Mouse (Mus musculus) CH12.LX (cell line): Measurements from ENCODE around the gene Nudt5. TPM values are rescaled to one million over a fixed set of nuclear protein-coding genes. Genes with fewer than 3 reads are reported as not detected.
A peak's percentile ranks its signal among the peaks of the same experiment; 100 is the strongest.

ENCODE experiments used
- DNase-seq: peaks from one replicate; pipeline ENCODE4 v3.0.0-alpha.2; 2013; ENCODE audit errors: extremely low read depth
- H3K27ac ChIP-seq: 2 replicates; pipeline ENCODE4 v1.5.1; 2012; ENCODE audit warnings: low read depth, mild to moderate bottlenecking, control low read depth, moderate library complexity; ENCODE audit not compliant: insufficient read depth
- H3K27me3 ChIP-seq: replicated peaks from 2 replicates; pipeline ENCODE3; 2012; ENCODE audit warnings: inconsistent platforms
- H3K36me3 ChIP-seq, 2 experiments: replicated peaks in 1 of 2; 2 replicates each; pipeline versions ENCODE3 to v1.6.1; 2012; ENCODE audit warnings: inconsistent platforms in 1 of 2, low read length in 1 of 2, mild to moderate bottlenecking in 1 of 2, mixed read lengths in 1 of 2, moderate library complexity in 1 of 2; ENCODE audit not compliant: control insufficient read depth in 1 of 2, insufficient read depth in 1 of 2
- H3K4me1 ChIP-seq, 2 experiments: 2 replicates each; pipeline ENCODE4 v1.6.1; 2012; ENCODE audit warnings: inconsistent platforms in 1 of 2, moderate library complexity in 1 of 2; ENCODE audit not compliant: insufficient read depth in 2 of 2, control insufficient read depth in 1 of 2
- H3K4me2 ChIP-seq: 2 replicates; pipeline ENCODE4 v1.6.1; 2012; ENCODE audit warnings: low read depth, mild to moderate bottlenecking, control low read depth; ENCODE audit not compliant: poor library complexity, insufficient read depth, severe bottlenecking
- H3K4me3 ChIP-seq, 3 experiments: fragments of 150-350 bp in 1 of 3; sonication (generic) in 1 of 3; replicated peaks in 1 of 3; 2 replicates each; pipeline versions ENCODE3 to v1.5.1; 2011 to 2012; ENCODE audit warnings: low read depth in 2 of 3, low read length in 2 of 3, mild to moderate bottlenecking in 2 of 3, moderate library complexity in 2 of 3, control low read depth in 1 of 3, improper control_type of control experiment in 1 of 3, inconsistent platforms in 1 of 3, mixed read lengths in 1 of 3; ENCODE audit not compliant: poor library complexity in 1 of 3
- H3K79me2 ChIP-seq: replicated peaks from 2 replicates; pipeline ENCODE4 v1.6.1; 2012; ENCODE audit warnings: mild to moderate bottlenecking, moderate library complexity; ENCODE audit not compliant: control insufficient read depth, poor library complexity, insufficient read depth, severe bottlenecking; ENCODE audit errors: extremely low read depth
- H3K9ac ChIP-seq: 2 replicates; pipeline ENCODE4 v1.6.1; 2012; ENCODE audit warnings: low read depth, mild to moderate bottlenecking, control low read depth, moderate library complexity; ENCODE audit not compliant: insufficient read depth
- H3K9me3 ChIP-seq: replicated peaks from 2 replicates; pipeline ENCODE3; 2012; ENCODE audit warnings: low read length, inconsistent platforms, mixed read lengths
- CTCF ChIP-seq, 2 experiments: IDR thresholded peaks in 1 of 2; conservative IDR thresholded peaks in 1 of 2; 2 replicates each; pipeline ENCODE4 v1.5.1; 2011 to 2012; ENCODE audit warnings: low read depth in 2 of 2, low read length in 2 of 2, improper control_type of control experiment in 1 of 2, inconsistent platforms in 1 of 2, mild to moderate bottlenecking in 1 of 2, moderate library complexity in 1 of 2
- EP300 ChIP-seq: IDR thresholded peaks from 2 replicates; pipeline ENCODE4 v1.6.1; 2011; ENCODE audit warnings: low read length, improper control_type of control experiment
- ETS1 ChIP-seq: conservative IDR thresholded peaks from 2 replicates; pipeline ENCODE4 v1.6.1; 2012; ENCODE audit warnings: low read depth, mild to moderate bottlenecking, inconsistent platforms, low read length, improper control_type of control experiment, moderate library complexity
- IRF4 ChIP-seq: IDR thresholded peaks from 2 replicates; pipeline ENCODE4 v1.6.1; 2014; ENCODE audit warnings: low read depth, mild to moderate bottlenecking, inconsistent platforms, low read length, improper control_type of control experiment
- JUN ChIP-seq: IDR thresholded peaks from 2 replicates; pipeline ENCODE4 v1.6.1; 2011; ENCODE audit warnings: low read depth, mild to moderate bottlenecking, low read length, improper control_type of control experiment, moderate library complexity; ENCODE audit not compliant: insufficient read depth
- JUND ChIP-seq: conservative IDR thresholded peaks from 2 replicates; pipeline ENCODE4 v1.6.1; 2011; ENCODE audit warnings: low read depth, low read length, improper control_type of control experiment
- KAT2A ChIP-seq: IDR thresholded peaks from 2 replicates; pipeline ENCODE4 v1.6.1; 2012; ENCODE audit warnings: low read length, improper control_type of control experiment, inconsistent platforms; ENCODE audit not compliant: insufficient replicate concordance
- MAFK ChIP-seq: IDR thresholded peaks from 2 replicates; pipeline ENCODE4 v1.6.1; 2011; ENCODE audit warnings: low read length, improper control_type of control experiment; ENCODE audit not compliant: insufficient replicate concordance
- MAX ChIP-seq: IDR thresholded peaks from 2 replicates; pipeline ENCODE4 v1.6.1; 2011; ENCODE audit warnings: low read length, improper control_type of control experiment
- MEF2A ChIP-seq: IDR thresholded peaks from 2 replicates; pipeline ENCODE4 v1.6.1; 2014; ENCODE audit warnings: low read depth, mild to moderate bottlenecking, inconsistent platforms, low read length, improper control_type of control experiment, borderline replicate concordance
- MYC ChIP-seq: IDR thresholded peaks from 2 replicates; pipeline ENCODE4 v1.6.1; 2011; ENCODE audit warnings: low read depth, mild to moderate bottlenecking, improper control_type of control experiment, low read length
- NELFE ChIP-seq: IDR thresholded peaks from 2 replicates; pipeline ENCODE4 v1.6.1; 2011; ENCODE audit warnings: low read depth, low read length, improper control_type of control experiment
- NRF1 ChIP-seq: IDR thresholded peaks from 2 replicates; pipeline ENCODE4 v1.6.1; 2014; ENCODE audit warnings: low read depth, mild to moderate bottlenecking, inconsistent platforms, low read length, improper control_type of control experiment, moderate library complexity
- PAX5 ChIP-seq: IDR thresholded peaks from 2 replicates; pipeline ENCODE4 v1.6.1; 2012; ENCODE audit warnings: low read length, inconsistent platforms, mixed read lengths
- POLR2AphosphoS2 ChIP-seq: IDR thresholded peaks from 2 replicates; pipeline ENCODE4 v1.6.1; 2011; ENCODE audit warnings: low read depth, low read length, improper control_type of control experiment
- RAD21 ChIP-seq: IDR thresholded peaks from 2 replicates; pipeline ENCODE4 v1.6.1; 2011; ENCODE audit warnings: low read depth, mild to moderate bottlenecking, low read length, improper control_type of control experiment, moderate library complexity
- SIN3A ChIP-seq: IDR thresholded peaks from 2 replicates; pipeline ENCODE4 v1.6.1; 2012; ENCODE audit warnings: low read length, improper control_type of control experiment, inconsistent platforms
- SMC3 ChIP-seq: IDR thresholded peaks from 2 replicates; pipeline ENCODE4 v1.6.1; 2011; ENCODE audit warnings: low read depth, low read length, improper control_type of control experiment
- TCF12 ChIP-seq: IDR thresholded peaks from 2 replicates; pipeline ENCODE4 v1.6.1; 2014; ENCODE audit warnings: low read depth, mild to moderate bottlenecking, inconsistent platforms, low read length, improper control_type of control experiment
- USF2 ChIP-seq: conservative IDR thresholded peaks from 2 replicates; pipeline ENCODE4 v1.6.1; 2011; ENCODE audit warnings: low read depth, low read length, improper control_type of control experiment
- ZC3H11A ChIP-seq: IDR thresholded peaks from 2 replicates; pipeline ENCODE4 v1.6.1; 2012; ENCODE audit warnings: low read depth, mild to moderate bottlenecking, inconsistent platforms, low read length, improper control_type of control experiment
- ZKSCAN1 ChIP-seq: IDR thresholded peaks from 2 replicates; pipeline ENCODE4 v1.6.1; 2012; ENCODE audit warnings: low read depth, inconsistent platforms, low read length, improper control_type of control experiment, borderline replicate concordance
- ZMIZ1 ChIP-seq: IDR thresholded peaks from 2 replicates; pipeline ENCODE4 v1.6.1; 2012; ENCODE audit warnings: low read depth, mild to moderate bottlenecking, inconsistent platforms, low read length, improper control_type of control experiment
- dilution Hi-C: fragments of 300-500 bp; cut with MboI; formaldehyde crosslinking; loops from 2 replicates; pipeline ENCODE4 v1.14.3; 2020; ENCODE audit warnings: low sequenced_read_pairs; ENCODE audit not compliant: extremely low pct_unique_long_range_greater_than_20kb, extremely low pct_ligation_motif_present
- in situ Hi-C: fragments of 300-500 bp; cut with MboI; formaldehyde crosslinking; loops from 3 replicates; pipeline ENCODE4 v1.14.3; 2019; ENCODE audit warnings: low sequenced_read_pairs, low pct_ligation_motif_present, low pct_unique_long_range_greater_than_20kb, mixed read lengths
- polyA plus RNA-seq: library from polyadenylated mRNA; unstranded; fragments of >175 nt; gene quantifications from 2 replicates; pipeline ENCODE4 v1.2.1, GENCODE M21; 2012; ENCODE audit warnings: low read depth; ENCODE audit not compliant: insufficient read length
- total RNA-seq, 2 experiments: library from RNA; depleted of rRNA; stranded (reverse); fragments of 300-350 nt in 1 of 2; fragments of >200 nt in 1 of 2; gene quantifications; 2 replicates each; pipeline ENCODE4 v1.2.3; 2012 to 2014

The Nudt5 gene
- total and polyA plus RNA-seq, 3 experiments = 102 to 245 (median 128) TPM

GRCm38 (mm10) chr2:5900145-5900544, 55.3 kb downstream of the Nudt5 start:
- in situ Hi-C loops (no loop called here), dilution Hi-C loops (no loop called here)
- no peaks in the 10 kb centered on the region for H3K4me1 ChIP-seq
- H3K9me3 ChIP-seq = no peaks in the 10 kb centered on the region
- H3K27me3 ChIP-seq = no peaks in the 10 kb centered on the region
- no peaks in the 10 kb centered on the region for H3K36me3 ChIP-seq
- TF ChIP-seq NELFE (peak; percentile 21; the same call in 1 of the 2 replicates), SIN3A (peak; percentile 39; the same call in 1 of the 2 replicates), ETS1 (no peak), CTCF (conservative IDR thresholded peaks at IDR 0.05 in 1 of 2, IDR thresholded peaks at IDR 0.05 in 1 of 2; ENCODE audit: low read depth in 2 of 2, low read length in 2 of 2) (peak; percentile 76 to 85), MAX (peak; percentile 39; the same call in 1 of the 2 replicates), IRF4 (0 out of 2 replicates have a peak, but pooled peaks have one; percentile 24), TCF12 (0 out of 2 replicates have a peak, but pooled peaks have one; percentile 29), MYC (peak; percentile 82), SMC3 (peak; percentile 85), ZMIZ1 (no peak), MEF2A (0 out of 2 replicates have a peak, but pooled peaks have one; percentile 29), USF2 (no peak), JUN (no peak), RAD21 (peak; percentile 85), MAFK (peak; percentile 25; the same call in 1 of the 2 replicates), ZC3H11A (peak; percentile 51), JUND (peak; percentile 57; the same call in 1 of the 2 replicates)
- H3K4me2 ChIP-seq = no peak overlapping the region
- no peaks in the 10 kb centered on the region for H3K79me2 ChIP-seq
- no peak overlapping the region for H3K4me3 ChIP-seq
- H3K9ac ChIP-seq = no peak overlapping the region
- DNase-seq = peak; percentile 72
- no peak overlapping the region for H3K27ac ChIP-seq

GRCm38 (mm10) chr2:5906092-5906491, 61.3 kb downstream of the Nudt5 start:
- Histone ChIP-seq H3K27ac (no peak overlapping the region), H3K4me2 (no peak overlapping the region), H3K9ac (no peak overlapping the region), H3K4me1 (no peaks in the 10 kb centered on the region), H3K79me2 (no peaks in the 10 kb centered on the region), H3K4me3 (no peak overlapping the region), H3K9me3 (no peaks in the 10 kb centered on the region), H3K36me3 (no peaks in the 10 kb centered on the region), H3K27me3 (no peaks in the 10 kb centered on the region)
- TF ChIP-seq POLR2AphosphoS2 (no peak), EP300 (no peak), NELFE (no peak), JUN (no peak), ZKSCAN1 (no peak), SIN3A (no peak), NRF1 (no peak), PAX5 (no peak), KAT2A (no peak), JUND (no peak), SMC3 (no peak)
- no peak for DNase-seq
- dilution Hi-C loops = no loop called here
- in situ Hi-C loops = no loop called here
